Mouse (Mus musculus) gastrocnemius, adult 18-20 months (tissue): ENCODE data around the gene Cd99l2. TPM values are rescaled to one million over a fixed set of nuclear protein-coding genes. Genes with fewer than 3 reads are reported as not detected.

Experiments
- DNase-seq: peaks from one replicate; pipeline ENCODE4 v3.0.0; 2021; ENCODE audit warnings: low spot score
- total RNA-seq, 2 experiments: library from RNA; stranded (reverse); gene quantifications; 2 replicates each; pipeline ENCODE4 v1.2.3; 2021

Cd99l2 gene
- total RNA-seq, 2 experiments from 2014 or later, result 52.5 to 59.3 TPM

- no peak for DNase-seq
Measured at GRCm38 (mm10) chrX:71468639-71469295, 23.9 kb downstream of the Cd99l2 start.

GRCm38 (mm10) chrX:71467491-71467890 lies 25.2 kb downstream of the Cd99l2 start:
- DNase-seq, result peak; percentile 44

- DNase-seq, result no peak
Measured at GRCm38 (mm10) chrX:71465417-71465816, 27.2 kb downstream of the Cd99l2 start.

GRCm38 (mm10) chrX:71464138-71464826 lies 28.4 kb downstream of the Cd99l2 start:
- no peak for DNase-seq

GRCm38 (mm10) chrX:71456078-71456737 lies 36.4 kb downstream of the Cd99l2 start:
- DNase-seq, result no peak

GRCm38 (mm10) chrX:71442916-71443315 lies 49.7 kb downstream of the Cd99l2 start:
- no peak for DNase-seq

- DNase-seq, result no peak
Measured at GRCm38 (mm10) chrX:71439473-71439872, 53.2 kb downstream of the Cd99l2 start.

GRCm38 (mm10) chrX:71435542-71435941 lies 57.1 kb downstream of the Cd99l2 start:
- DNase-seq, result no peak

- DNase-seq, result no peak
Measured at GRCm38 (mm10) chrX:71434860-71435259, 57.8 kb downstream of the Cd99l2 start.

GRCm38 (mm10) chrX:71434448-71434847 lies 58.2 kb downstream of the Cd99l2 start:
- no peak for DNase-seq

GRCm38 (mm10) chrX:71430900-71431299 lies 61.7 kb downstream of the Cd99l2 start:
- DNase-seq, result no peak

GRCm38 (mm10) chrX:71427491-71427890 lies 65.2 kb downstream of the Cd99l2 start:
- DNase-seq, result no peak

- peak; percentile 76 for DNase-seq
Measured at GRCm38 (mm10) chrX:71425746-71426519, 66.7 kb downstream of the Cd99l2 start.

- DNase-seq, result no peak
Measured at GRCm38 (mm10) chrX:71424852-71425251, 67.8 kb downstream of the Cd99l2 start.

GRCm38 (mm10) chrX:71413616-71414015 lies 79.0 kb downstream of the Cd99l2 start:
- DNase-seq, result no peak

GRCm38 (mm10) chrX:71412776-71413175 lies 79.9 kb downstream of the Cd99l2 start:
- DNase-seq, result no peak

- no peak for DNase-seq
Measured at GRCm38 (mm10) chrX:71408386-71408785, 84.3 kb downstream of the Cd99l2 start.

- no peak for DNase-seq
Measured at GRCm38 (mm10) chrX:71406290-71406689, 86.4 kb downstream of the Cd99l2 start.

- DNase-seq, result no peak
Measured at GRCm38 (mm10) chrX:71396326-71396725, 96.3 kb downstream of the Cd99l2 start.

GRCm38 (mm10) chrX:71381571-71381970 lies 111.1 kb downstream of the Cd99l2 start:
- peak; percentile 11 for DNase-seq

GRCm38 (mm10) chrX:71378435-71378834 lies 114.2 kb downstream of the Cd99l2 start:
- DNase-seq, result no peak

GRCm38 (mm10) chrX:71376781-71377180 lies 115.9 kb downstream of the Cd99l2 start:
- DNase-seq, result no peak
